Mouse (Mus musculus) kidney, adult 2 months (tissue): ENCODE measurements around the gene Zfc3h1. TPM values are rescaled to one million over a fixed set of nuclear protein-coding genes. Genes with fewer than 3 reads are reported as not detected.

ENCODE experiments used
- DNase-seq: peaks from one replicate; pipeline ENCODE4 v3.0.0; 2021
- H3K27ac ChIP-seq: fragments of 200-500 bp; 2 replicates; pipeline ENCODE4 v1.5.1; 2012; ENCODE audit warnings: low read depth, low read length, control low read depth, inconsistent platforms; ENCODE audit not compliant: insufficient read depth
- H3K27me3 ChIP-seq: fragments of 200-500 bp; replicated peaks from 2 replicates; pipeline ENCODE4 v1.6.1; 2012; ENCODE audit warnings: mild to moderate bottlenecking, moderate library complexity, low read length, inconsistent platforms; ENCODE audit not compliant: control insufficient read depth, insufficient read depth
- H3K36me3 ChIP-seq: fragments of 200-500 bp; 2 replicates; pipeline ENCODE4 v1.6.1; 2012; ENCODE audit warnings: mild to moderate bottlenecking, moderate library complexity, low read length, inconsistent platforms; ENCODE audit not compliant: control insufficient read depth, insufficient read depth
- H3K4me1 ChIP-seq: fragments of 200-500 bp; 2 replicates; pipeline ENCODE4 v1.6.1; 2011; ENCODE audit warnings: low read length; ENCODE audit not compliant: control insufficient read depth, insufficient read depth
- H3K4me3 ChIP-seq: fragments of 200-500 bp; 2 replicates; pipeline ENCODE4 v1.5.1; 2011; ENCODE audit warnings: mild to moderate bottlenecking, low read depth, low read length, control low read depth; ENCODE audit not compliant: insufficient read depth
- CTCF ChIP-seq: fragments of 200-500 bp; conservative IDR thresholded peaks from 2 replicates; pipeline ENCODE4 v1.5.1; 2011; ENCODE audit warnings: low read depth, mild to moderate bottlenecking, control low read depth, low read length, moderate library complexity, mixed read lengths; ENCODE audit not compliant: insufficient read depth, insufficient read length
- POLR2A ChIP-seq: fragments of 200-500 bp; IDR thresholded peaks from one replicate; pipeline ENCODE4 v1.6.1; 2011; ENCODE audit warnings: low read depth, low read length, control low read depth
- WGBS: fragments of 180-500 bp; shearing (Covaris S2); methylation state at CpG from one replicate; pipeline ENCODE4 v1.1.7; 2018; 5-methylcytosine and 5-hydroxymethylcytosine counted together
- polyA plus RNA-seq: library from polyadenylated mRNA; depleted of rRNA; stranded (reverse); fragments of >200 nt; gene quantifications from 2 replicates; pipeline ENCODE4 v1.2.3, GENCODE M21; 2012

The Zfc3h1 gene
- polyA plus RNA-seq, 1 experiment: 18.4 TPM

DNA sequence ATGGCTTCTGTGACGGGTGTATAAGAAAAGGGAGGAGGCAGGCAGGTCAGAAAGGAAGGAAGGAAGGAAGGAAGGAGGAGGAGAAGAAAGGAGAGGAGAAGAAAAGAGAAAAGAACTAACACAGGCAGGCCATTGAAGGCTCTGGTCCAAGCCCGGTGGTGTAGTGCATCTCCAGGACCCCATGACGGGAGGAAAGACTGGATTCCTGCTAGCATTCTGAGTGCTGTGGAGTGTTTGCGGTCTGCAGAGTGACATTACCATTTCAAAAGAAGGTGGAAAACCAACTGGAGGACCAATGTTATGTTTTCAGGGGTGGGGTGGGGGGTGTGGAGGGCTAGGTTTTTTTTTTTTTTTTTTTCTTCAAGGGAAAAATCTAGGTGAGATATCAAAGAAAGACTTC is 37.2 kb downstream of the Zfc3h1 start:
- 83% methylated on average over 4 of the region's 4 CpGs for WGBS
- Histone ChIP-seq H3K36me3 (peaks cover 2% of the 10 kb centered on the region), H3K27me3 (no peaks in the 10 kb centered on the region), H3K4me3 (no peak overlapping the region), H3K27ac (no peak overlapping the region), H3K4me1 (no peaks in the 10 kb centered on the region)
- no peak for DNase-seq
- TF ChIP-seq POLR2A: no peak
- TF ChIP-seq CTCF: no peak

DNA sequence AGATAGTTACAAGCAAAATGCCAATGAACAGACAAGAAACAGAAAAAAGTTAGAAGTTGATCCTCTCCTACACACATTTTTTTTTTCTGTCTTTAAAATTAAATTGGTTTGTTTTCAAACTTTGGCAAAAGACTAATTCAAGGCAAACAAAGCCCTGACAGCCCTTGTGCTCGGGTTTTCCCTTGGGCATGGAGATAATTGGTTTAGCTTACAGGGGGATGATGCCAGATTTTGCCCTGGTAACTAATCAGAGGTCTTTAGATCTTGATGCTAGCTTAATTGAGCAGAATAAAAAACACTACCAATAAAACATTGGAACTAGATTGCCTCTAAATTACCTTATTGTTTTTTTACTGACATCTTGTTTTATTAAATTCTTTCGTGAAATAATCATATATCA is 40.6 kb downstream of the Zfc3h1 start:
- DNase-seq: no peak
- WGBS: 72% methylated on average over 2 of the region's 2 CpGs
- no peaks in the 10 kb centered on the region for H3K27me3 ChIP-seq
- peaks cover 6% of the 10 kb centered on the region for H3K36me3 ChIP-seq
- H3K4me1 ChIP-seq: no peaks in the 10 kb centered on the region
- TF ChIP-seq POLR2A: no peak
- TF ChIP-seq CTCF: no peak
- H3K4me3 ChIP-seq: no peak overlapping the region
- no peak overlapping the region for H3K27ac ChIP-seq

DNA sequence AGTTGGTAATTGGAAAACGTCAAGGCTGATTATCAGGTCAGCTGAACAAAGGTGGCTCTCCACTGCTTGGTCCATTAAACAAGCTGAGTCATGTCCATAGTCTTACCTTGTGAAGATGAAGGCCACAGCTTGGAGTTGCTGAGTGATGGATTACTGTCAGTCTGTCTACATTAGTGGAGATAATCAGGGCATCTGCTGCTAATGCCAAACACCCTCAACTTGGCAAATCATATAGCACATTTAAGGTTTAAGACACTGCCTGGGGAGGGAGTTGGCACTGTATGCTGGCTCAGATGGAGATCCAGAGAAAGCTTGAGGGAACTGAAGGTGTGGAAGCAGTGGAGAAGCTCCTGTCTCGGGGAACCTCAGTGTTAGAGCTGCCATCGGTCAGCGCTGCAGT is 52.5 kb downstream of the Zfc3h1 start:
- Histone ChIP-seq H3K36me3 (peaks cover 8% of the 10 kb centered on the region), H3K4me3 (no peak overlapping the region), H3K27me3 (no peaks in the 10 kb centered on the region), H3K4me1 (no peaks in the 10 kb centered on the region), H3K27ac (no peak overlapping the region)
- no peak for DNase-seq
- WGBS: 83% methylated on average over 4 of the region's 4 CpGs
- TF ChIP-seq CTCF: no peak
- no peak for TF ChIP-seq POLR2A

DNA sequence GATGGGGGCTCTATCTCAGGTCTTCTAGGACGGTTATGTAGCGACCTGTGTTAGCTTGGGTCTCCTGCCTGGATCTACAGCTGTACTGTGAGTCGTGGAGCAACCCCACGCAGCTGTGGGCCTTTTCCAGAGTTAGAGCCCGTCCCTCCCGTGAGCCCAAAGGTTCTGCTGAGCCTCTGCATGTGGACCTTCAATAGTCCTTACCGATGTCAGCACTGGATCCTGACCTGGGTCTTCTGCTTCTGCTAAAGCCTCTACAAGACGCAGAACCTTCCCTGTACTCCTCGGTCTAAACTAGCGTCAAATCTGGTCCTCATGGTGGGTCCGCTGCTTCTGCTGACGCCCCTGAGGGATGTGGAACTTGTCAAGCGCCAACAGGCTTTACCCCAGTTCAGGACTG is 63.9 kb downstream of the Zfc3h1 start:
- WGBS: 90% methylated on average over 13 of the region's 13 CpGs

DNA sequence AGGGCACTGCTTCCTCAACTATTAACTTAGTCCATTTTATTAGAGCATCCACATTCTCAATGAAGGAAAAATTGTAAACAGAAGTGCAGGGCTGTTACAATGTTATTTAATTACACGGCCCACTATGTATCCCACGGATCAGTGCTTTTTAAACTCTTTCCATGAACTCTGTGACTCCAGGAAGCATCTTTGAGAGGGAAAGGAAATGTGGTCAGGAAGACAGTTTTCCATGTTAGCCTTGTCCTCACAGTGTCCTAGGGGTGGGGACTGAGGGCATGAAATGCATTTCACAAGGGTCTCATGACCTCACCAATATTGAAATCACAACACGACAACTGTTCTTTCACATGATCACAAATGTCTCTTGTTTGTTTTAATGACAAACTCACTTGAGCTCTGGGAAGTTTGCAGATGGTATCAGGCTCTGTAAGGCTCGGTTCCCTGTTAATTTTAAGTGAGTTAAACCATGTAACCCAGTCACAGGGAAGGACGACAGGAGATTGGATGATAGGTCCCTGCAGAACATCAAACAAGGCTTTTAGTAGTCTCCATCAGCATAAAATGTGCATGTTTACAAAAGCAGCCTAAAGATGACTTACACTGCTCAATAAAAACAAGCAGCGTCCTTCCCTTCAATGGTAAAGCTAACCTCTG is 72.7 kb downstream of the Zfc3h1 start:
- 15% methylated on average over 6 of the region's 6 CpGs for WGBS
- Histone ChIP-seq H3K36me3 (no peaks in the 10 kb centered on the region), H3K4me1 (no peaks in the 10 kb centered on the region), H3K27ac (no peak overlapping the region), H3K4me3 (no peak overlapping the region), H3K27me3 (no peaks in the 10 kb centered on the region)
- TF ChIP-seq POLR2A (no peak), CTCF (no peak)
- no peak for DNase-seq

More for the DNA sequence above, 63.9 kb downstream of the Zfc3h1 start:
- H3K27ac ChIP-seq: no peak overlapping the region
- H3K4me3 ChIP-seq: no peak overlapping the region
- no peak for TF ChIP-seq POLR2A
- TF ChIP-seq CTCF: no peak
- H3K36me3 ChIP-seq: no peaks in the 10 kb centered on the region
- no peaks in the 10 kb centered on the region for H3K27me3 ChIP-seq
- no peak for DNase-seq
- H3K4me1 ChIP-seq: no peaks in the 10 kb centered on the region

DNA sequence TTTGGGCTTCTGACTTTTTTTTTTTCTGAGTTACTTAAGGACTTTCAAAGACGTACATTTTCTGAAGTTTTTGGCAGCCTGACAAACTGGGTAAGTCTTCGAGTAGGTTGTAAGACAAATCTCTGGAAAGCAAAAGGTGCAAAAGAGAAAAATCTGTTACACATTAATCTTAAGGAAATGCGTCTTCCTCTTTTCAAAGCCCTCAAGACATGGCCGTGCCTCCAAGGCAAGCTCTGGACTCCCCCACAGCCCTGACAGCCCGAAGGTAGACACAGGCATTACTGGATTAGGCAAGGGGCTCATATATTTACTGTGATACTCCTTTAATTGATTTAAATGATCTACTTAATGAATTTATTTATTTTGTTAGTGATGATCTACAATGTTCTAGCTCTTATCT is 77.9 kb downstream of the Zfc3h1 start:
- Histone ChIP-seq H3K4me3 (no peak overlapping the region), H3K27me3 (no peaks in the 10 kb centered on the region), H3K4me1 (no peaks in the 10 kb centered on the region), H3K27ac (no peak overlapping the region), H3K36me3 (no peaks in the 10 kb centered on the region)
- WGBS: 27% methylated on average over 5 of the region's 5 CpGs
- DNase-seq: no peak
- TF ChIP-seq POLR2A (no peak), CTCF (no peak)

DNA sequence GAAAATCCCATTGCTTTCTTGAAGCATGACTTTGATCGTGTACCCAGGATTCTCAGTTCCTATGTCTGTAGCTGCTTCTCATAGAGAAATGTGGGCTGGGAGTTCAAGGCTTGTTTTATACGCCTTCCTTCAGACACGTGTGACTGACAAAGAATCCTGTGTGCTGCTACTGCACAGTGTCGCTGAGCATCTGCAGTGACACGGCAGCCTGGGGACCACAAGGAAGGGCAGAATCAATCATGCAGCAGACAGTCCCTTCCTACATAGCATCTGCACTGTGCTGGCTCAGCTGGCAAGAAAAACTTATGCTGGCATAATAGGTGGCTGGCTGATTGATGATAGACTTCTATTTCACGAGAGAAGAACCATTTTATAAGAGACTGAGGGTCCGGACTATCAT is 80.3 kb downstream of the Zfc3h1 start:
- no peaks in the 10 kb centered on the region for H3K27me3 ChIP-seq
- TF ChIP-seq POLR2A (no peak), CTCF (no peak)
- no peak overlapping the region for H3K4me3 ChIP-seq
- H3K27ac ChIP-seq: no peak overlapping the region
- no peak for DNase-seq
- H3K4me1 ChIP-seq: no peaks in the 10 kb centered on the region
- 63% methylated on average over 7 of the region's 7 CpGs for WGBS
- H3K36me3 ChIP-seq: no peaks in the 10 kb centered on the region

DNA sequence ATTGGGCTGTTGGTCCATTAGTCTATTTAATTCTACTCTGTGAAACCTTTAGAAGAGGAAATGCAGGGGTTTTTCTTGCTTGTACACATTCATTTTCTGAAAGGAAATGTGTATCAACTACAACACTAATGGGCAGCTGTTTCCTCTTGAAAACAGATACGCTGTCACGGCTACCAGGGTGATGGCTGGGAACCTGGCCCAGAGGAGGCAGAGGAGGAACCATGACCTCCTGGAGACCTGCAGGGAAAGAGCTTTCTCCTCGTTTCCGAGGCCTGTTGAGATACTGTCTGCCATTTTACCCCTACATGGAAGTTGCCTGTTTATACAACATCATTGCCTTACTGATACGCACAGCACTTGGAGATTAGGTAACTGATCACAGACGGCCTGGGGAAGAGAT is 81.0 kb downstream of the Zfc3h1 start:
- TF ChIP-seq POLR2A (no peak), CTCF (no peak)
- DNase-seq: no peak
- H3K27ac ChIP-seq: no peak overlapping the region
- no peaks in the 10 kb centered on the region for H3K36me3 ChIP-seq
- H3K4me1 ChIP-seq: no peaks in the 10 kb centered on the region
- 46% methylated on average over 6 of the region's 6 CpGs for WGBS
- no peaks in the 10 kb centered on the region for H3K27me3 ChIP-seq
- no peak overlapping the region for H3K4me3 ChIP-seq
